Mouse (Mus musculus) embryo, embryonic 9.5 days (tissue): ENCODE measurements around the gene Fam184a.

ENCODE experiments used
- DNase-seq: peaks from one replicate; pipeline ENCODE4 v3.0.0-alpha.2; 2017; ENCODE audit errors: extremely low spot score

Fam184a gene

DNA sequence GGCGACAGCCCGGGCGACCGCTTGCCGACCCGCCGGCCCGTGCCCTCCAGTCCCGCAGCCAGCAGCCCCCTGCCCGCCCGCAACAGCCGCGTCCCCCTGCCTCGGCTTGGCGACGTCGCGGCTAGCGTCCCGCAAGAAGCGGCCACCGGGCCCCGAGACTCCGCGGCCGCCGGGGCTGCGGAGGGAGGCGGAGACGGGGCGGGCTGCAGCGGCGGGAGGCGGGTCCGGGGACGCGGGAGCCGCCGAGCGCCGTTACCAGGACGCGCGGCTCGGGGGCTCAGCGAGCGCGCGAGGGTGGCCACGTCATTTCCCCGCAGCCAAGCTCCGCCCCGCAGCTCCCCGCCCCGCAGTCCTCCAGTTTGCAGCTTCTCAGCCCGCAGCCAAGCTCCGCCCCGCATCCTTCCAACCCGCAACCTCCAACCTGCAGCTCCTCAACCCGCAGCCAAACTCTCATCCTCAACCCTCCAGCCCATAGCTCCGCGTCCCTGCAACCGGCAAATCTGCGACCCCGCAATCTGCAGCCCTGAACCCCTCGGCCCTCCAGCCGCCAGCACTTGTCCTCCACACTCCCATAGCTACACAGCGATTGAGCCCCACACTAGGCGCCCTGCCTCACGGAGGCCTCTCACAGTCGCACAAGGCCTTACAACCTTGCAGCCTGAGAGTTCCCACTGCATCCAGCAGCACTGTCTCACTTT is at the start of gene Fam184a:
Fam184a (minus strand) TSS at position 169 of the 698 bp plus-strand sequence.
- peak; percentile 63 for DNase-seq

GRCm38 (mm10) chr10:53796258-53796581 is 45.3 kb upstream of the Fam184a start:
- no peak for DNase-seq

- peak; percentile 15 for DNase-seq
Observed at GRCm38 (mm10) chr10:53795567-53796257, 44.8 kb upstream of the Fam184a start.

GRCm38 (mm10) chr10:53791281-53791680 is 40.4 kb upstream of the Fam184a start:
- DNase-seq: no peak

- DNase-seq: no peak
Observed at GRCm38 (mm10) chr10:53776591-53776990, 25.7 kb upstream of the Fam184a start.

GRCm38 (mm10) chr10:53772708-53773107 is 21.8 kb upstream of the Fam184a start:
- DNase-seq: no peak

DNA sequence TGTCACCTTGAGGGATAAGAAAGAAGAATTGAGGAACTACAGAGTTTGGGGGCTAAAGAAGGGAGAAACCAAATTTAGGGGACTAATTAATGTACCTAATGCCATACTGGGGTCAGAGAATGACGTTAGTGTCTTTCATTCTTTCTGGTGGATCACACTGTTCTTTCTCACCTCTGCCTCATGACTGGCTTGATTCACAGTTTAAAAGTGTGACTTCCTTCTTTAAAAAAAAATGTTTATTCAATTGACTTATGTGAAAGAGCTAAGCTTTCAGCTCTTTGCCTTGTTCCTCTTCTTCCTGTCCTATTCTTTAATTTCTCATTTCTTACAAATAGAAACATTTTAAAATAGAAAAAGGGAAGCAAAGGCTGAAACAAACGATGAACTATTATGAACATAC is 20.6 kb upstream of the Fam184a start:
- DNase-seq: no peak

- DNase-seq: no peak
Observed at GRCm38 (mm10) chr10:53768745-53769144, 17.8 kb upstream of the Fam184a start.

GRCm38 (mm10) chr10:53765471-53765870 is 14.5 kb upstream of the Fam184a start:
- no peak for DNase-seq

GRCm38 (mm10) chr10:53752723-53753122 is 1.8 kb upstream of the Fam184a start:
- DNase-seq: no peak

- peak; percentile 54 for DNase-seq
Observed at GRCm38 (mm10) chr10:53750275-53750954, 508 bp downstream of the Fam184a start.

GRCm38 (mm10) chr10:53746039-53746438 is 4.9 kb downstream of the Fam184a start:
- DNase-seq: no peak

GRCm38 (mm10) chr10:53742961-53743360 is 8.0 kb downstream of the Fam184a start:
- no peak for DNase-seq

DNA sequence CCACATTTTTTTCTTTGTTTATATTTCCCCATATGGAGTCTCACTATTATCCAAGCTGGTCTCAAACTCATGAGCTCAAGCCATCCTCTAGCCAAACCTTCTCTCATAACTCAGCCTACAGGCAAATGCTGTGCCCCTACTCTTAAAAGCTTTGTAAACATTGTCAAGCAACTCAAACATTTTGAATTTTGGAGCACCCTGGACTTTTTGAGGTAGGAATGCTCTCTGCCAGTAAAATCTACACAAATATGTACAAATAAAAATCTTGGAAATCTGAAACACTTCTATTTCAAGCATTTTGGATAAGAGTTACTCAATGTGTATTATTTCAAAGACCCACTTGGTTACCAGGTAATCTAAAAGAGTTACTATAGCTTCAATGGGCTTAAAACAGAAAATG is 10.9 kb downstream of the Fam184a start:
- no peak for DNase-seq

DNA sequence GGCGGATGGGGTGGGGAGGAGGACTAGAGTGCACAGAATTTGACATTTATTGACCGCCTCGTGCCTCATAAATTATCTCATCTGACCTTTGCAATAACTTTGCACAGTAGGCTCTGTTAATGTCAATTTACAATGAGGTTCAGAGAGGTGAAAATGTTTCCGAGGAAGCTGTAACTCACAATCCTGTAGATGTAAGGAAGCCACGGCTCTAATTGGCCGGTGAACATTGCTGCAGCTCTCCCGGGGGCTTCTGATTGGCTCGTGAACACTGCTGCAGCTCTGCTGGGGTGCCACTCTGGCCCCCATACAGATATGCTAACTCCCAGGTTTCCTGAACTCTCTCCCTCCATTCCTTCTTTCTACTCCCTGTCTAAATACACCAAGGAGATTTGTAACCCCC is 12.1 kb downstream of the Fam184a start:
- no peak for DNase-seq

GRCm38 (mm10) chr10:53735201-53735865 is 15.6 kb downstream of the Fam184a start:
- DNase-seq: no peak

DNA sequence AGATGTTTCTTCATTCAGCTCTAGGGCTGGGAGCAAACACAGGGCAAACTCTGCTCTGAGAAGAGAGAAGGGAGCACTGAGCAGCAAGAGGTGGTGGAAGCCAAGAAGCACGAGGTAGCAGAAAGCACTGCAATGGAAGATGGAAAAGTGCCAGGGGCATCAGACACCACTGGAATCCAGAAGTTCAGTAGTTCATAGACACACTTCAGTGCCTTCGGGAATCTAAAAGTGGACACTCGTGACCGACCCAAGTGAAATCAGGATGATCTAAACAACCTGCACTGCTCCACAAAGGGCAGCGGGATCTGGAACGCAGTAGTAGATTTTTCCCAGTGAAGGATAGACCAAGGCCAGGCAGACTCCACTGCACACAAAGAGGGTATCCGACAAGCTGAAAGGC is 18.6 kb downstream of the Fam184a start:
- no peak for DNase-seq

GRCm38 (mm10) chr10:53728883-53729282 is 22.0 kb downstream of the Fam184a start:
- no peak for DNase-seq

GRCm38 (mm10) chr10:53725301-53725700 is 25.6 kb downstream of the Fam184a start:
- no peak for DNase-seq

- DNase-seq: no peak
Observed at GRCm38 (mm10) chr10:53704516-53704915, 46.4 kb downstream of the Fam184a start.

GRCm38 (mm10) chr10:53698531-53698930 is 52.4 kb downstream of the Fam184a start:
- DNase-seq: no peak

GRCm38 (mm10) chr10:53694757-53695156 is 56.2 kb downstream of the Fam184a start:
- DNase-seq: no peak
